Mouse (Mus musculus): ENCODE measurements around the gene Cacna2d2.

Gene Cacna2d2

DNA sequence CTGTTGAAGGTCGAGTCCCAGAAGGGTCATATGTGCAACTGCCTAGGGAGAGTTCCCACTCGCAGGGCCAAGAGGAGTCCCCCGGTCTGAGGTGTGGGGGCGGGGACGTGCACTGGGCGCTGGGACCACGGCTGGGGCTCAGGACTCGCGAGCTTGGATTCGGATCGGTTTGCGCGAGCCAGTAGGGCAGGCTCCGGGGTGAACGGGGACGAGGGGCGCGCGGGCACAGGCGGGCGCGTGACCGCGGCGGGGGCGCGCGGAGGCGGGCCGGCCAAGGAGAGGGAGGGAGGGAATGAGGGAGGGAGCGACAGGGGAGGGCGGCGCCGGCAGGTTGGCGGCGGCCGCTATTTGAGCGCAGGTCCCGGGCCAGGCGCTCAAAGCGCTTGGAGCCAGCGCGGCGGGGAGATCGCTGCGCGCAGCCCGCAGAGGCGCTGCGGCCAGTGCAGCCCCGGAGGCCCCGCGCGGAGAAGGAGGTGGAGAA, at the start of gene Cacna2d2:
Gene Cacna2d2, plus strand, starts transcription at position 122 of the 481 bp plus-strand sequence.
- no peak for DNase-seq (ENCODE audit: low read depth, low spot score)
- Histone ChIP-seq H3K27me3 (ENCODE audit: control insufficient read depth, insufficient read depth, low read length, poor library complexity, severe bottlenecking) (no peaks in the 10 kb centered on the region), H3K36me3 (ENCODE audit: control insufficient read depth, insufficient read depth, low read length, poor library complexity, severe bottlenecking) (no peaks in the 10 kb centered on the region)

DNA sequence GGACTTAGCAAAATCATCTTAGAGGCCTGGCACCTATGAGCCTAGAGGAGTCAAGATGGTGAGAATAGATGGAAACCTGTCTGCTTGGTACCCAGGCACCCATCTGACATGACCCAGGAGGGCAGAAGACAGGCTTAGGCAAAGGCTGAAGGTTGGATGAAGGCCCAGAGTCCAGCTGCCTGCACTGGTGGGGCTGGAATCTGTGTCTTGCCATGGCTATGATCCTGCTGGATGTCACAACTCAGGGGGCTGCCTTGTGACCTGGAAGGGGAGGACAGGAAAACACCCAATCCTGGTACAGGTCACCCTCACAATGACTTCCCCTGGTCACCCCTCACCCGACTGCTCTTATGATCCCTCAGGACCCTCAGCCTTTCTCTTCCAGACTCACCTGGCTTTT, 44.6 kb upstream of the Cacna2d2 start:
- Histone ChIP-seq H3K27me3 (ENCODE audit: control insufficient read depth, insufficient read depth, low read length, poor library complexity, severe bottlenecking) (0 out of 2 replicates have a peak, but pooled peaks cover 2% of the 10 kb centered on the region), H3K36me3 (ENCODE audit: control insufficient read depth, insufficient read depth, low read length, poor library complexity, severe bottlenecking) (no peaks in the 10 kb centered on the region)
- no peak for DNase-seq (ENCODE audit: low read depth, low spot score)

DNA sequence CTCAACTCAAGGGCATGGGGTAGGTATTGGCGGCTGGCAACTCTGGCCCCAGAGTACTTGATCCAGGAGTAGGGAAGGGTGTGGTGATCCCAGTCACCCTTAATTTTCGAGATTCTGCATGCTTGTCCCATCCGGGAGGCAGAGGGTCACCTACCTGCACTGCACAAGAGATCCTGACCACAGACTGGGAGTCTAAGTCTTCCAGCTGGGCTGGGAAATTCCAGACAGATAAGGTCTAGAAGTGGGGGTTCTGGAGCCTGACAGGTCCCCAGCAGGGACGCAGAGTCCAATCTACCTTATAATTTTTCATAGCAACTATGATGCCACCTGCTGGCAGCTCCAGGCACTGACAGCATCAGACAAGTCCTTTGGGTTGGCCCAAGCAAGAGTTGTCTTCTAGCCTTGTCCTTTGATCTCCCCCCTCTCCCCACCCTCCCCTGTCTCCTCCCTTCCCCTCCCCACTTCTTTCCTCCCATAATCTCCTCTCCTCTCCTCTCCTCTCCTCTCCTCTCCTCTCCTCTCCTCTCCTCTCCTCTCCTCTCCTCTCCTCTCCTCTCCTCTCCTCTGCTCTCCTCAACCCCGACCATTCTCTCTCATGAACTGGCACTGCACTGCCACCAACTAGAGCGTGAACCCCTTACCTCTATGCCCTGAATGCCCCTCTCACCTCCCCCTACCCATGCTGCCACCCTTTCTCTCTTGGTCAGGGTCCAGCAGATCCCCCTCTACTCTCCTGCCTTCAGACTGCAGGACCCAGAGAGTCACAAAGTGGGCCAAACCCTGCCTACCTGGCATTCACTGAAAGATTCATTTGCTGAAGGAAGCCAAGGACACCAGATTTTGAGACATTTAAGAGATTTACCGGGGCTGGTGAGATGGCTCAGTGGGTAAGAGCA, 43.3 kb upstream of the Cacna2d2 start:
- DNase-seq (ENCODE audit: low read depth, low spot score): peak; percentile 78
- Histone ChIP-seq H3K27me3 (ENCODE audit: control insufficient read depth, insufficient read depth, low read length, poor library complexity, severe bottlenecking) (0 out of 2 replicates have a peak, but pooled peaks cover 2% of the 10 kb centered on the region), H3K36me3 (ENCODE audit: control insufficient read depth, insufficient read depth, low read length, poor library complexity, severe bottlenecking) (no peaks in the 10 kb centered on the region)

DNA sequence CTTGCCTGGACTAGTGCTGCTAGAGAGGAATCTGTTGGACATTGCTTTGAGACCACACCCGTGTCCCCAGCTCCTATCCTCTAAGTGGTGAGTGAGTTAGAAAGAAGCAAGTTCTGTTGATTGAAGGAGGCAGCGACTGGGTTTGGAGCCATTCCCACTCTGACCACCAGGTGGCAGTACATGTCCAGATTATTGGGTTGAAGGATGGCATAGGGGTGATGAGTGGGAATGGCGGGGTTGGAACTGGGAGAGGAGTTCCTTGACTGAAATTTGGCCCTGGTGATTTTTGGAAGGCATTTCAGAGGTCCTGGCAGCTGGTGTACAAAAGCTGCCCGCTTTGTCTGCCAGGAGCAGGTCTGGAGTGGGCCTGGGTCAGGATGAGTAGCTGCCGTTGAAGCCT, 41.8 kb upstream of the Cacna2d2 start:
- DNase-seq (ENCODE audit: low read depth, low spot score): peak; percentile 76
- Histone ChIP-seq H3K36me3 (ENCODE audit: control insufficient read depth, insufficient read depth, low read length, poor library complexity, severe bottlenecking) (no peaks in the 10 kb centered on the region), H3K27me3 (ENCODE audit: control insufficient read depth, insufficient read depth, low read length, poor library complexity, severe bottlenecking) (0 out of 2 replicates have a peak, but pooled peaks cover 2% of the 10 kb centered on the region)

DNA sequence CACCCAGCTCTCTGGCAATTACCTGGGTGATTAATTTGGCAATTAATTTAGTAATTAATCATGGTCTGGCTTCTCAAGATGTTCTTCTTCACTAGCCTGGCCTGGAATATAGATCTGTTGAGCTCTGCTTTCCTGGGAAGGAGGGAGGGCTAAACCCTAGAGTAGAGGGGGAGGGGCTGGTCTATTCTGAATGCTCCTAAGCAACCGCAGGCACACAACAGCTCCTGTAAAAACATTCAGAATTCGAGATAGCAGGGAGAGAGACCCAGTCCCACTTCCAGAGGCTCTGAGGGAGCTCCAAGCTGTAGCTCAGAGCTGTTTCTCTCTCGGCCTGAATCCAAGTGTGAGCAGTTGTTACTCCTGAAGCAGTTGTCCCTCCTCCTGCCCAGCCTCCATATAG, 38.4 kb upstream of the Cacna2d2 start:
- Histone ChIP-seq H3K36me3 (ENCODE audit: control insufficient read depth, insufficient read depth, low read length, poor library complexity, severe bottlenecking) (no peaks in the 10 kb centered on the region), H3K27me3 (ENCODE audit: control insufficient read depth, insufficient read depth, low read length, poor library complexity, severe bottlenecking) (no peaks in the 10 kb centered on the region)

DNA sequence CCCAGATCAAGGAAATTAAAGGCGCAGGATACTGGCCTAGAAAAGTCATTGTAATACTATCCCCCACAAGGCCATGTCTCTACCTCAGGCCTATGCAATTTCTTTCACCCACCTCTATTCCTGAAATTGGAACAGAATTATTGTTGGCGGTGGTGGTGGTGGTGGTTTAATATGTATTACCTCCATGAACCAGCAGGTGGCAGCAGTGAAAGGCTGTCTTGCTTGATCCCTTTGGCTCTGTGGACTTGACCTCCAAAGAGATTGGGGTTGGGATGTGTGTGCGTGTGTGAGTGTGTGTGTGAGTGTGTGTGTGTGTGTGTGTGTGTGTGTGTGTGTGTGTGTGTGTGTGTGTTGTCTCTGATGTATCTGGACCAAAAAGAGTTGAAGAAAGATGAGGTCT, 32.8 kb upstream of the Cacna2d2 start:
- DNase-seq (ENCODE audit: low read depth, low spot score): peak; percentile 68
- H3K27me3 ChIP-seq (ENCODE audit: control insufficient read depth, insufficient read depth, low read length, poor library complexity, severe bottlenecking): no peaks in the 10 kb centered on the region
- H3K36me3 ChIP-seq (ENCODE audit: control insufficient read depth, insufficient read depth, low read length, poor library complexity, severe bottlenecking): no peaks in the 10 kb centered on the region

More for the DNA sequence above, 38.4 kb upstream of the Cacna2d2 start:
- DNase-seq (ENCODE audit: low read depth, low spot score): no peak

DNA sequence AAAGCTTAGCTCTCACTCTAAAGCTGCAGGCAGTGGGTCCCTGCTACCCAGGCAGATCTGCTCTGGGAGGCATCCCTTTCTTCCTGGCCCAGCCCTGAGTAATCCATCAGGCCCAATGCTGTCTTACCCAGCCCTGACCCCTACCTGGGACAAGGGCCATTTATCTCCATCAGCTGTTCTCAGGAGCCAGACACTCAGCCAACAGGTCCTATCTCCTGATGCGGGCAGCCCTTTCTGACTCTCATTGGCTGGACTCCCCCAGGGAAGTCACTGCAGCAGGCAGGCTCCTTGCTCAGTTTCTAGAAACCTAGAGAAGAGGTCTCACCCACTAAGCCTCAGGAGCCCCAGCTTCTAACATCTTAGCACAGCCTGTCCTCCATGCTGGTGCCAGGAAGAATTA, 31.1 kb upstream of the Cacna2d2 start:
- Histone ChIP-seq H3K36me3 (ENCODE audit: control insufficient read depth, insufficient read depth, low read length, poor library complexity, severe bottlenecking) (no peaks in the 10 kb centered on the region), H3K27me3 (ENCODE audit: control insufficient read depth, insufficient read depth, low read length, poor library complexity, severe bottlenecking) (no peaks in the 10 kb centered on the region)
- DNase-seq (ENCODE audit: low read depth, low spot score): no peak

DNA sequence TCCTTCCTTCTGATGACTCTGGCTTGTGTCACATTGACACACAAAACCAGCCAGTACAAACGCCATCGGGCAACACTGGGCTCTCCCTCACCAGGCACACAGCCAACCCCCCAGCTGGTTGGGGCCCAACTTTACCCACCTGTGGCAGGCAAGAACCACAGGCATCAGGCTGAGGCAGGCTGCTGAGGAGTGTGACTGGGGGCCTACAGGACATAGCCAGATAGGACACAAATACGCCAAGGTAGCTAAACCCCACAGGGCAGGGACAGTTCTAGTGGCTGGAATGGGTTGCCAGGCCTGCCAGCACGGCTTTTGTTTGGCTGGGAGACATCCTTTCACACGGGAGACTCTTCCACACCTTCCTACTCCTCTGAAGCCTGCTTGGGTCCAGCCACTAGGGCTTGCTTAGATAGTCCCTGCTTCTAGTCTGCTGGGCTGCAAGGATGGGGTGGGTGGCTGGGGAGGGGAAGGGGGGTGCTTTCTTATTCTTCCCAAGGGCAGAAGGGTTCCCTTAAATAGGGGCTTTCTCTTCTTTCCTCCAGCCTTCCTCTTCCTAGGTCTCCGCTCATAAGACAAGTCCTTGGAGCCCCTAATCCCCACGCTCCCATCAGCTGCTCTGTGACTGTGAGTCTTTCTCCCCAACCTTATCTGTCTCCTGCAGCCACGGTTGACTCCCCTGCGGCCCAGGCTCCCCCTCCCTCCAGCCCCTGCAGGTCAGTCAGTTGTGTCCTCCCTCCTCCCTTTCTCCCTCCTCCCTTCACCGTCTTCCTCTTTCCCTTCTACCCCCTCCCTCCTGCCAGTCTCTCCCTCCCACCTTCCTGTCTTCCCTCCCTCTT, 29.9 kb upstream of the Cacna2d2 start:
- DNase-seq (ENCODE audit: low read depth, low spot score): no peak
- no peaks in the 10 kb centered on the region for H3K36me3 ChIP-seq (ENCODE audit: control insufficient read depth, insufficient read depth, low read length, poor library complexity, severe bottlenecking)

DNA sequence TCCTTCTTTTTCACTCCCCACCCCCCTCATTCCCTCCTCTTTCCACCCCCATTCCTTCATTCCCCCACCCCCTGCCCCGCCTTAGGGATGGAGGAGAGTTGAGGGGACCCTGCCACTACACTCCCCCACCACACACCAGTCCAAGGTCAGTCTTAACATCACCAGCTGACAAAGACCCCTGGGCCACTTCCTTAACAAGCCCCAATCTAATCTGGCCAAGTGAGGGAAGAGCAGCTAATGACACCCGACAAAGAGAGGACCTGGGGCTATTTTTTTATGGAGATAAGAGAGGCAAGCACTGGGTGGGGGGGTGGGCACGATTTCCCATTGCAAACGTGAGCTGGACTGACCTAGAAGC, 29.3 kb upstream of the Cacna2d2 start:
- no peak for DNase-seq (ENCODE audit: low read depth, low spot score)
- Histone ChIP-seq H3K27me3 (ENCODE audit: control insufficient read depth, insufficient read depth, low read length, poor library complexity, severe bottlenecking) (no peaks in the 10 kb centered on the region), H3K36me3 (ENCODE audit: control insufficient read depth, insufficient read depth, low read length, poor library complexity, severe bottlenecking) (no peaks in the 10 kb centered on the region)

More for the DNA sequence above, 29.9 kb upstream of the Cacna2d2 start:
- H3K27me3 ChIP-seq (ENCODE audit: control insufficient read depth, insufficient read depth, low read length, poor library complexity, severe bottlenecking): no peaks in the 10 kb centered on the region

DNA sequence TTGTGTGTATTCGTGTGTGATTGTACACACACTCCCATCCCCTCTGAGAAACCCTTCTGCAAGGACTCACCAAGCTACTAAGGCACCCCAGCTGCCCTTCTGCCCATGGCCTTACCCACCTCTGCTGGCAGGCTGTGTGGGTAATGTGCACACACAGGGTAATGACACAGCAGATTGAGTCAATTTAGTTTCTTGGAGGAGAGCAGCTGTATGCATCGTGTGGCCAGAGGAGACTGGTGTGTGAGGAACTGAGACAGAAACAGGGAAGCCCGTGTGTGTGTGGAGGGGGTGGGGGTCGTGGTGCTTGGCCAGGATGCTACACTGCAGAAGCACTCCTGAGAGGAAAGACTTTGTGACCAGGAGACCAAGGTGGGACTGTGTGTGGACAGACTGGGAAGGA, 27.0 kb upstream of the Cacna2d2 start:
- no peak for DNase-seq (ENCODE audit: low read depth, low spot score)
- Histone ChIP-seq H3K36me3 (ENCODE audit: control insufficient read depth, insufficient read depth, low read length, poor library complexity, severe bottlenecking) (no peaks in the 10 kb centered on the region), H3K27me3 (ENCODE audit: control insufficient read depth, insufficient read depth, low read length, poor library complexity, severe bottlenecking) (no peaks in the 10 kb centered on the region)

DNA sequence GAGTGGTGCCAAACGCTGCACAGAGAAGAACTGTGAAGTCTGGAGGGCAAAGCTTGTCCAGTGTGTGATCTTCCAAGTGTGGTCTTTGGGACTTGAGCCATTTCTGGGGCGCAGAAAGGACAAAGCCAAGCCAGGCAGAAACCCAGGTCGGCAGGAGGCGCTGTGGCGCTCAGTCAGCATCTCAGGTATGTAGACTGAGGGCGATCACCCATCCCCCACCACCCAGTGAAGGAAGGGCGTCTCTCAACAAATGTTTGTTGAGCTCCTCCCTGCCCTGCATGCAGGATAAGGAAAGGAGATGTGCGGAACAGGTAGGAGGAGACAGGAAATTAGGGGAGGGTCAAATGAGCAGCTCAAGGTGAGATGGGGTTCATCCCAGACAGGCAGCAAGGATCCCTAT, 24.8 kb upstream of the Cacna2d2 start:
- no peaks in the 10 kb centered on the region for H3K27me3 ChIP-seq (ENCODE audit: control insufficient read depth, insufficient read depth, low read length, poor library complexity, severe bottlenecking)

DNA sequence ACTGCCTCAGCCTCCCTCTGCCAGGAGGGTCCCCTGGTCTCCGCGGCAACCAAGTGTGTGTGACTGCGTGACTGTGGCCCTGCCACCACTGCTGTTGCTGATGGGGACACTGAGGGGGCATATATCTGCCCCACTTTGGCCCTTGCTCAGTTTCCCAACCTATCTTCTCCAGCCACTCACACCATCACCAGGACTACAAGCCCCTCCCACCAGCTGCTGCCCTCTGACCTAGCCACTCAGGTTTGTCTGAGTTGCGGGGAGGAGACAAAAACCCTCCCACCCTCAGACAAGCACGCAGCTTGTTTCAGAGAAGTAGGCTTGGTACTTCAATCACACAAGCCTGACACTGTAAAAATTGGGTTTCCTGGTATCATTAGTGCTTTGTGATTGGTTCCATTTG, 24.0 kb upstream of the Cacna2d2 start:
- DNase-seq (ENCODE audit: low read depth, low spot score): no peak
- Histone ChIP-seq H3K27me3 (ENCODE audit: control insufficient read depth, insufficient read depth, low read length, poor library complexity, severe bottlenecking) (no peaks in the 10 kb centered on the region), H3K36me3 (ENCODE audit: control insufficient read depth, insufficient read depth, low read length, poor library complexity, severe bottlenecking) (no peaks in the 10 kb centered on the region)

More for the DNA sequence above, 24.8 kb upstream of the Cacna2d2 start:
- peak; percentile 12 for DNase-seq (ENCODE audit: low read depth, low spot score)
- H3K36me3 ChIP-seq (ENCODE audit: control insufficient read depth, insufficient read depth, low read length, poor library complexity, severe bottlenecking): no peaks in the 10 kb centered on the region

DNA sequence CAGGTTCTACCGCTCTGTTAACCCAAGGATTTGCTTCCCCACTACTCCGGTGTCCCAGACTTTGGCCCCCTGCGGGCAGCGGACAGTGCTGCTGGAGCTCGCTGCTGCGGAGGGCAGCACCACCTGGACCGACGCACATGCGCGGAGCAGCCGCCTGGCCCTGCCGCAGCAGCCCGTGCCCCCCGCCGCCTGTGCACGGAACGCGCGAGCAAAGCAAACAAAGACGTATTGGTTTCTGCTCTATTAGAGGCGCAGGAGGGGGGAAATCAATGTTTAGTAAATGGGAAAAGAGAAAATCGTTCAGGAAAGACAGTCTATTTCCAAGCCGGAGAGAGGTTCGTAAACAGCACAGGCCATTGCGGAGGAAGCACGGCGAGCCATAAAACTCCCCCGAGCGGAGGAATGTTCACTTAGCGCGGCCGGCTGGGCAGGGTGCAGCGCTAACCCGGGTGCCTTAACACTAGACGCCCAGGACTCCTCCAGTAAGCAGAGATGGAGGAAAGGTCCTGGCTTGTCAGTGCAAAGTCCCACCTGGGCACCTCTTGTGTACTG, 21.4 kb upstream of the Cacna2d2 start:
- Histone ChIP-seq H3K27me3 (ENCODE audit: control insufficient read depth, insufficient read depth, low read length, poor library complexity, severe bottlenecking) (no peaks in the 10 kb centered on the region), H3K36me3 (ENCODE audit: control insufficient read depth, insufficient read depth, low read length, poor library complexity, severe bottlenecking) (no peaks in the 10 kb centered on the region)
- DNase-seq (ENCODE audit: low read depth, low spot score): no peak

DNA sequence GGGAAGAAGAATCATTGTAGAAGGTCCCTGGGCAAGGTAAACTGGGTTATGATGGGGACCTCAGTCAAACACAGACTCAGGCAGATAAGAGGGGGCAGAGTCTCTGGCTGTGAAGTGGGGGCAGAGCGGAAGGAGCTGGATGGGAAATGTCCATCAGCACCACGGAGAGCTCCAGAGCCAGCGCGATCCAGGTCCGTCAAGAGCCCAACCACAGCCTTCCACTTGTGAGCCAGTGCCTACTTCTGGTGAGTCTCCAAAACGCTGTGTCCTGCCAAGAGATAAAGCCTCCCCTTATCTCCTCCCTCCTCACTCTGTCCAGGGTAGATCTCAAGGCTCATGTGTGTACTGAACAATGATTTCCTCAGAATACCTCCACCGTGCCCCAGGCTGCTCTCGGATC, 17.7 kb upstream of the Cacna2d2 start:
- DNase-seq (ENCODE audit: low read depth, low spot score): no peak
- Histone ChIP-seq H3K27me3 (ENCODE audit: control insufficient read depth, insufficient read depth, low read length, poor library complexity, severe bottlenecking) (no peaks in the 10 kb centered on the region), H3K36me3 (ENCODE audit: control insufficient read depth, insufficient read depth, low read length, poor library complexity, severe bottlenecking) (no peaks in the 10 kb centered on the region)

DNA sequence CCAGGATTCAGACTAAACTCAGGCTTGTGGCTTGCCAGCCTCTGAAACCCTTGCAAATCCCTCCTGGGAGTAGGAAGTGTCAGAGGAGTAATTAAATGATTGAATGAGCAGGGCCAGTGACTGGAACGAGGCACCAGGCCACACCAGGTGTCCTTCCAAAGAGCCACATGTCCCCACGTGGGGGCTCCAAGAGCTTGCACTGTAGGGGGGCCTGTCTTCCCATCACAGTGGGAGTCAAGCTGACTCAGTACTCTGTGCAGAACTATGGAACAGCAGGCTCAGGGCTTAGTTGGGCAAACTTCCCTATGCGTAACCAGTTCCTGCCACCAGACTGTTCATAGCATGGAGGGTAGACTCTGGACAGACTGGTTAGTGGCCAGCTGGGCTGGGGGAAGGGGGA, 15.0 kb upstream of the Cacna2d2 start:
- H3K27me3 ChIP-seq (ENCODE audit: control insufficient read depth, insufficient read depth, low read length, poor library complexity, severe bottlenecking): no peaks in the 10 kb centered on the region
- no peaks in the 10 kb centered on the region for H3K36me3 ChIP-seq (ENCODE audit: control insufficient read depth, insufficient read depth, low read length, poor library complexity, severe bottlenecking)
- DNase-seq (ENCODE audit: low read depth, low spot score): no peak
